In the genomic region with DNA sequence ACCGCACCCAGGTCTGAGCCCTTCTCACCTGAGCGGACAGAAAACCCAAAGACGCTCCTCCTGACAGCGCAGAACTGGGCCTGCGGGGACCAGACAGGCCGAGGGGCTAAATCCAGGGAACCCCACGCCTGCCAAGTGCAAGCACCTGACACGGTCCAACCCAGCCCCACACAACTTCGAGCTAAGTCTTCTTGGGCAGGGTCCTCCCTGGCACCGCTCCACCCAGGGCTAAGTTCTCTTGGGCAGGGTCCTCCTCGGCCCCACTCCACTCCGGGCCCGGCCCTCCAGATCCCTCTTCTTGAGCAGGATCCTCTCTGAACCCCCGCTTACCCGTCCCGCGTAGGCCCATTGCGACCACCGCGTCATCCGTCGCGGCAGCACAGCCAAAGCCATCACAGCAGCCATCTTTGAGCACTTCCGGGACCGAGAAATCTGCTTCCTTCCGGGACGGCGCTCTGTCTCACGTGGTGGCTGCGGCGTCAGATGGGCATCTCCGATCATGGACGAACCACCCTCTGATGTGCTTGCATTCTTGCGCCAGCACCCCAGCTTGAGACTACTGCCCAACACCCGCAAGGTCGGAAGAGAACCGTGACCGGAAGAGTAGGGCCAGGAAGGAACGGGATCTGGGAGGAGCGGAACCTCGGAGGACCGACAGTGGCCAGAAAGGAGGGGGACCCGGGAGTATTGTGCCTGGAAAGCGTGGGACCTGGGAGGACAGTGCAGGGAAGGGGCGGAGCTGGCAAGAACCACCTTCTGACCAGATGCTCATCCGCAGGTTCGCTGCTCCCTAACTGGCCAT, we compare ENCODE assay signal across 8 mouse cellular contexts. TPM values are rescaled to one million over a fixed set of nuclear protein-coding genes. Genes with fewer than 3 reads are reported as not detected.
DNase-seq lines count a peak whose midpoint lies in the region; ATAC-seq lines count a peak whose summit lies in the region.

A gene (plus strand): TSS at position 441 of the 802 bp plus-strand sequence.
A gene (minus strand): TSS at position 604 of the 802 bp plus-strand sequence.

- peak within 1 kb of the TSS; percentile 99 for H3K4me2 ChIP-seq in hindbrain, embryonic 12.5 days (replicated peaks)

- peak; percentile 74 for ATAC-seq in hindbrain, embryonic 12.5 days (ENCODE audit: low FRiP score)

- peak within 1 kb of the TSS; percentile 76 for H3K4me3 ChIP-seq in hindbrain, embryonic 12.5 days

- DNase-seq in Muller cell, postnatal 12 days (ENCODE audit: inconsistent ontology term): peak; percentile 86
- DNase-seq in cerebellum, postnatal 14 days: peak; percentile 87
- peak; percentile 80 to 81 for DNase-seq in frontal cortex, postnatal 14 days (ENCODE audit: low spot score in 2 of 2)
- peak; percentile 82 to 89 for DNase-seq in layer of hippocampus, postnatal 14 days (ENCODE audit: low spot score in 2 of 2)
- DNase-seq in lung, postnatal 10 days: peak; percentile 86
- peak; percentile 68 for DNase-seq in ovary, postnatal 14 days (ENCODE audit: low spot score)
- peak; percentile 50 to 62 for DNase-seq in thymus, postnatal 10 days (ENCODE audit: low spot score in 2 of 2)

- 3% methylated on average over 47 of the region's 47 CpGs for WGBS in hindbrain, embryonic 12.5 days

- H3K9ac ChIP-seq in hindbrain, embryonic 12.5 days: peak within 1 kb of the TSS; percentile 76

- H3K36me3 ChIP-seq in hindbrain, embryonic 12.5 days: peaks cover 71% of the 10 kb centered on the region

- peaks cover 47% of the 10 kb centered on the region for H3K4me1 ChIP-seq in hindbrain, embryonic 12.5 days

- H3K27ac ChIP-seq in hindbrain, embryonic 12.5 days: peak within 1 kb of the TSS; percentile 73

- H3K27me3 ChIP-seq in hindbrain, embryonic 12.5 days: no peaks in the 10 kb centered on the region

- no peaks in the 10 kb centered on the region for H3K9me3 ChIP-seq in hindbrain, embryonic 12.5 days (replicated peaks)

RNA-seq across cellular contexts. Expression of the first gene that starts in this region (rescaled TPM):
- 50.1 and 50.4 TPM in 2 replicates for polyA plus RNA-seq in hindbrain, embryonic 12.5 days (2016; fragmentation: Nextera tagmentation; extraction: Ambion mirVana)
- total RNA-seq in layer of hippocampus, postnatal 14 days (2021): 10 to 100 TPM; 32.4 to 38.4 TPM

RNA-seq across cellular contexts. Expression of the second gene that starts in this region (rescaled TPM):
- 55.0 and 58.6 TPM in 2 replicates for polyA plus RNA-seq in hindbrain, embryonic 12.5 days (2016; fragmentation: Nextera tagmentation; extraction: Ambion mirVana)
- total RNA-seq in layer of hippocampus, postnatal 14 days (2021): 10 to 100 TPM; 87.5 to 90.6 TPM

Comparison
In these comparisons a context has a peak if more than half of its experiments do, and no peak if none do; other contexts are left out.
1. Peak in every context shown above with its lines: DNase-seq, ATAC-seq, H3K4me3 ChIP-seq and H3K27ac ChIP-seq.